Mouse (Mus musculus) kidney, embryonic 16.5 days (tissue): Measurements from ENCODE around the gene Tnp2. TPM values are rescaled to one million over a fixed set of nuclear protein-coding genes. Genes with fewer than 3 reads are reported as not detected.
A peak's percentile ranks its signal among the peaks of the same experiment; 100 is the strongest.

Source experiments
- ATAC-seq: fragments of 200-750 bp; cut with Nextera tagmentation; 2 replicates; pipeline ENCODE4 v1.8.0; 2017; ENCODE audit warnings: moderate TSS enrichment; ENCODE audit not compliant: low FRiP score, low TSS enrichment
- H3K27ac ChIP-seq: fragments of 300-500 bp; sonication (generic); 2 replicates; pipeline ENCODE4 v1.5.1; 2014; ENCODE audit warnings: low read length
- H3K27me3 ChIP-seq: fragments of 300-500 bp; sonication (generic); 2 replicates; pipeline ENCODE4 v1.6.1; 2014; ENCODE audit warnings: low read length, control low read depth, mixed read lengths; ENCODE audit not compliant: insufficient read depth
- H3K36me3 ChIP-seq: fragments of 300-500 bp; sonication (generic); 2 replicates; pipeline ENCODE4 v1.6.1; 2014; ENCODE audit warnings: low read length, control low read depth, mixed read lengths; ENCODE audit not compliant: insufficient read depth
- H3K4me1 ChIP-seq: fragments of 300-500 bp; sonication (generic); 2 replicates; pipeline ENCODE4 v1.6.1; 2014; ENCODE audit warnings: low read length, control low read depth, mixed read lengths; ENCODE audit not compliant: insufficient read depth
- H3K4me2 ChIP-seq: fragments of 300-500 bp; sonication (generic); replicated peaks from 2 replicates; pipeline ENCODE4 v1.6.1; 2014; ENCODE audit warnings: low read depth, low read length
- H3K4me3 ChIP-seq: fragments of 300-500 bp; sonication (generic); 2 replicates; pipeline ENCODE4 v1.5.1; 2014; ENCODE audit warnings: mild to moderate bottlenecking, low read length
- H3K9ac ChIP-seq: fragments of 300-500 bp; sonication (generic); replicated peaks from 2 replicates; pipeline ENCODE4 v1.6.1; 2014; ENCODE audit warnings: low read length
- H3K9me3 ChIP-seq: fragments of 300-500 bp; sonication (generic); 2 replicates; pipeline ENCODE4 v1.6.1; 2016; ENCODE audit warnings: low read length, control low read depth
- WGBS: fragments of 180-500 bp; shearing (Covaris S2); extraction: QIAGEN DNeasy Blood & Tissue Kit; methylation state at CpG from one replicate; pipeline ENCODE4 v1.1.7; 2014; 5-methylcytosine and 5-hydroxymethylcytosine counted together
- polyA plus RNA-seq: library from polyadenylated mRNA; unstranded; fragments of >200 nt; fragmentation: Nextera tagmentation; extraction: Ambion mirVana; gene quantifications from 2 replicates; pipeline ENCODE4 v1.2.1, GENCODE M21; 2015

The Tnp2 gene
- polyA plus RNA-seq, 1 experiment from 2014 or later: not detected

- H3K9ac ChIP-seq: no peak within 1 kb of the TSS
- H3K27me3 ChIP-seq: peaks cover 13% of the 10 kb centered on the region
- H3K27ac ChIP-seq: no peak within 1 kb of the TSS
- no peak for ATAC-seq
- H3K4me1 ChIP-seq: no peaks in the 10 kb centered on the region
- H3K4me2 ChIP-seq: no peak within 1 kb of the TSS
- no peak within 1 kb of the TSS for H3K4me3 ChIP-seq
- no peaks in the 10 kb centered on the region for H3K9me3 ChIP-seq
- no peaks in the 10 kb centered on the region for H3K36me3 ChIP-seq
- 83% methylated on average over 6 of the region's 6 CpGs for WGBS
These were observed 7.6 kb upstream of the Tnp2 start, which contains the start of gene Prm2 for GRCm38 (mm10) chr16:10796034-10796433. TSS of gene Prm2 (minus strand) at chr16:10796134.

- no peak for ATAC-seq
- H3K9ac ChIP-seq: no peak within 1 kb of the TSS
- H3K4me3 ChIP-seq: no peak within 1 kb of the TSS
- H3K4me2 ChIP-seq: no peak within 1 kb of the TSS
- 70% methylated on average over 9 of the region's 9 CpGs for WGBS
- no peaks in the 10 kb centered on the region for H3K9me3 ChIP-seq
- no peaks in the 10 kb centered on the region for H3K36me3 ChIP-seq
- H3K4me1 ChIP-seq: peaks cover 9% of the 10 kb centered on the region
- no peak within 1 kb of the TSS for H3K27ac ChIP-seq
- H3K27me3 ChIP-seq: no peaks in the 10 kb centered on the region
These were observed 2.2 kb upstream of the Tnp2 start, which contains the start of gene Prm3 for GRCm38 (mm10) chr16:10790702-10791101. TSS of gene Prm3 (minus strand) at chr16:10790914.

- Histone ChIP-seq H3K4me2 (no peak overlapping the region), H3K27me3 (no peaks in the 10 kb centered on the region), H3K36me3 (no peaks in the 10 kb centered on the region), H3K9ac (no peak overlapping the region), H3K9me3 (no peaks in the 10 kb centered on the region), H3K4me1 (peaks cover 13% of the 10 kb centered on the region), H3K4me3 (no peak overlapping the region), H3K27ac (no peak overlapping the region)
- WGBS: 41% methylated on average over 4 of the region's 4 CpGs
- ATAC-seq: no peak
These were observed 406 bp upstream of the Tnp2 start for GRCm38 (mm10) chr16:10788866-10789265.

GRCm38 (mm10) chr16:10787548-10788058 lies 857 bp downstream of the Tnp2 start:
- Histone ChIP-seq H3K9me3 (no peaks in the 10 kb centered on the region), H3K4me3 (no peak overlapping the region), H3K4me2 (no peak overlapping the region), H3K36me3 (no peaks in the 10 kb centered on the region), H3K9ac (no peak overlapping the region), H3K27me3 (no peaks in the 10 kb centered on the region), H3K4me1 (peaks cover 26% of the 10 kb centered on the region), H3K27ac (no peak overlapping the region)
- WGBS: 75% methylated on average over 7 of the region's 7 CpGs
- ATAC-seq: no peak

- H3K4me1 ChIP-seq: peaks cover 32% of the 10 kb centered on the region
- H3K27ac ChIP-seq: peak overlapping the region; percentile 99
- WGBS: 57% methylated on average over 4 of the region's 4 CpGs
- peak overlapping the region; percentile 33; the same call in 1 of the 2 replicates for H3K9ac ChIP-seq
- H3K9me3 ChIP-seq: no peaks in the 10 kb centered on the region
- H3K36me3 ChIP-seq: no peaks in the 10 kb centered on the region
- no peaks in the 10 kb centered on the region for H3K27me3 ChIP-seq
- H3K4me2 ChIP-seq: no peak overlapping the region
- no peak for ATAC-seq
- H3K4me3 ChIP-seq: no peak overlapping the region
These were observed 1.5 kb downstream of the Tnp2 start for GRCm38 (mm10) chr16:10786782-10787547.

- Histone ChIP-seq H3K36me3 (no peaks in the 10 kb centered on the region), H3K27me3 (no peaks in the 10 kb centered on the region), H3K27ac (peak overlapping the region; percentile 99), H3K4me2 (peak overlapping the region; percentile 93), H3K4me3 (peak overlapping the region; percentile 75), H3K9ac (peak overlapping the region; percentile 83), H3K9me3 (no peaks in the 10 kb centered on the region), H3K4me1 (peaks cover 38% of the 10 kb centered on the region)
- peak; percentile 16 for ATAC-seq
- WGBS: 1% methylated on average over 9 of the region's 9 CpGs
These were observed 2.2 kb downstream of the Tnp2 start for GRCm38 (mm10) chr16:10786288-10786687.

GRCm38 (mm10) chr16:10785371-10786231 lies 2.9 kb downstream of the Tnp2 start, which contains the start of gene Socs1:
TSS of gene Socs1 (minus strand) at chr16:10785536.
- H3K27ac ChIP-seq: peak within 1 kb of the TSS; percentile 99
- H3K9ac ChIP-seq: peak within 1 kb of the TSS; percentile 83
- ATAC-seq: peak; percentile 88
- H3K4me2 ChIP-seq: peak within 1 kb of the TSS; percentile 93
- H3K36me3 ChIP-seq: no peaks in the 10 kb centered on the region
- H3K27me3 ChIP-seq: no peaks in the 10 kb centered on the region
- H3K4me3 ChIP-seq: peak within 1 kb of the TSS; percentile 75
- H3K4me1 ChIP-seq: peaks cover 38% of the 10 kb centered on the region
- under 1% methylated on average over 58 of the region's 59 CpGs for WGBS
- H3K9me3 ChIP-seq: no peaks in the 10 kb centered on the region

GRCm38 (mm10) chr16:10784793-10785370 lies 3.6 kb downstream of the Tnp2 start:
- H3K4me1 ChIP-seq: peaks cover 38% of the 10 kb centered on the region
- under 1% methylated on average over 47 of the region's 55 CpGs for WGBS

More at GRCm38 (mm10) chr16:10784793-10785370, 3.6 kb downstream of the Tnp2 start:
- no peaks in the 10 kb centered on the region for H3K9me3 ChIP-seq
- H3K4me3 ChIP-seq: peak overlapping the region; percentile 75
- H3K4me2 ChIP-seq: peak overlapping the region; percentile 93
- ATAC-seq: peak; percentile 77
- no peaks in the 10 kb centered on the region for H3K27me3 ChIP-seq
- peak overlapping the region; percentile 83 for H3K9ac ChIP-seq
- H3K36me3 ChIP-seq: no peaks in the 10 kb centered on the region
- H3K27ac ChIP-seq: peak overlapping the region; percentile 99
